Mouse (Mus musculus): ENCODE data around the gene Dusp11. TPM values are rescaled to one million over a fixed set of nuclear protein-coding genes. Genes with fewer than 3 reads are reported as not detected.
"Not testable (repeated sequence)": the region's sequence is repeated elsewhere in the genome, so short reads cannot be mapped to it uniquely, and the experiment has no call there.

Gene Dusp11
- total RNA-seq, 2 experiments from 2014 or later: 41.3 to 44.8 TPM

- intact Hi-C loops (cut with DNase I): no loop called here
- DNase-seq: no peak
Measured at GRCm38 (mm10) chr6:85938701-85939100, 22.8 kb downstream of the Dusp11 start.

- peak; percentile 87 to 93 for DNase-seq
- intact Hi-C loops (cut with DNase I): loop anchor here (1.0 to 2.0 kb wide), 2 partner anchors 25 to 68 kb away; partner anchors contain the start of gene Dusp11
Measured at GRCm38 (mm10) chr6:85936508-85937465, 24.7 kb downstream of the Dusp11 start.

GRCm38 (mm10) chr6:85935646-85936045 lies 25.8 kb downstream of the Dusp11 start:
- no peak for DNase-seq

GRCm38 (mm10) chr6:85934047-85934446 lies 27.4 kb downstream of the Dusp11 start:
- intact Hi-C loops (cut with DNase I): loop anchor here (2.0 kb wide), 1 partner anchor 17 kb away; no protein-coding TSS in a partner anchor

More at GRCm38 (mm10) chr6:85935646-85936045, 25.8 kb downstream of the Dusp11 start:
- intact Hi-C loops (cut with DNase I): loop anchor here (2.0 kb wide), 2 partner anchors 19 to 69 kb away; no protein-coding TSS in a partner anchor

GRCm38 (mm10) chr6:85929312-85929711 lies 32.2 kb downstream of the Dusp11 start:
- intact Hi-C loops (cut with DNase I): no loop called here

More at GRCm38 (mm10) chr6:85934047-85934446, 27.4 kb downstream of the Dusp11 start:
- DNase-seq: no peak

GRCm38 (mm10) chr6:85927476-85928464 lies 33.7 kb downstream of the Dusp11 start:
- DNase-seq: no peak
- intact Hi-C loops (cut with DNase I): no loop called here

More at GRCm38 (mm10) chr6:85929312-85929711, 32.2 kb downstream of the Dusp11 start:
- DNase-seq: no peak

- DNase-seq: no peak
- intact Hi-C loops (cut with DNase I): no loop called here
Measured at GRCm38 (mm10) chr6:85926709-85927108, 34.8 kb downstream of the Dusp11 start.

GRCm38 (mm10) chr6:85923643-85924042 lies 37.8 kb downstream of the Dusp11 start:
- intact Hi-C loops (cut with DNase I): no loop called here
- no peak for DNase-seq

- intact Hi-C loops (cut with DNase I): loop anchor here (5.0 to 10.0 kb wide), 2 partner anchors 43 to 465 kb away; partner anchors contain the start of genes Cct7, Dusp11 and Pradc1
- no peak for DNase-seq
Measured at GRCm38 (mm10) chr6:85919401-85919800, 42.1 kb downstream of the Dusp11 start.

- intact Hi-C loops (cut with DNase I): loop anchor here (5.0 to 10.0 kb wide), 2 partner anchors 44 to 464 kb away; partner anchors contain the start of genes Cct7, Dusp11 and Pradc1
- DNase-seq: not testable (repeated sequence)
Measured at GRCm38 (mm10) chr6:85918341-85918740, 43.1 kb downstream of the Dusp11 start.

- intact Hi-C loops (cut with DNase I): loop anchor here (2.0 to 10.0 kb wide), 3 partner anchors 18 to 462 kb away; partner anchors contain the start of genes Cct7, Dusp11 and Pradc1
- DNase-seq: no peak
Measured at GRCm38 (mm10) chr6:85916596-85916995, 44.9 kb downstream of the Dusp11 start.

- intact Hi-C loops (cut with DNase I): loop anchor here (2.0 to 10.0 kb wide), 3 partner anchors 19 to 461 kb away; partner anchors contain the start of genes Cct7, Dusp11 and Pradc1
Measured at GRCm38 (mm10) chr6:85915539-85916513, 45.6 kb downstream of the Dusp11 start, which contains the start of gene Nat8f1. Gene Nat8f1, minus strand, starts transcription at chr6:85915687.

GRCm38 (mm10) chr6:85915141-85915538 lies 46.3 kb downstream of the Dusp11 start:
- DNase-seq: peak in 1 of 2 experiments; percentile 13
- intact Hi-C loops (cut with DNase I): loop anchor here (5.0 to 10.0 kb wide), 2 partner anchors 47 to 460 kb away; partner anchors contain the start of genes Cct7, Dusp11 and Pradc1

More at GRCm38 (mm10) chr6:85915539-85916513, 45.6 kb downstream of the Dusp11 start, which contains the start of gene Nat8f1:
- peak; percentile 85 to 94 for DNase-seq

GRCm38 (mm10) chr6:85911587-85911986 lies 49.9 kb downstream of the Dusp11 start, which contains the start of gene Tprkb:
Gene Tprkb, plus strand, starts transcription at chr6:85911865.
- intact Hi-C loops (cut with DNase I): loop anchor here (5.0 to 10.0 kb wide), 2 partner anchors 324 to 457 kb away; partner anchors contain the start of genes Alms1, Cct7 and Pradc1
- no peak for DNase-seq

- intact Hi-C loops (cut with DNase I): loop anchor here (5.0 to 10.0 kb wide), 2 partner anchors 322 to 455 kb away; partner anchors contain the start of genes Alms1, Cct7 and Pradc1
- DNase-seq: no peak
Measured at GRCm38 (mm10) chr6:85909704-85910103, 51.8 kb downstream of the Dusp11 start.

GRCm38 (mm10) chr6:85908341-85908740 lies 53.1 kb downstream of the Dusp11 start:
- intact Hi-C loops (cut with DNase I): no loop called here
- no peak for DNase-seq

GRCm38 (mm10) chr6:85906911-85907351 lies 54.5 kb downstream of the Dusp11 start:
- peak in 1 of 2 experiments; percentile 13 for DNase-seq
- intact Hi-C loops (cut with DNase I): not testable (repeated sequence)

- intact Hi-C loops (cut with DNase I): not testable (repeated sequence)
Measured at GRCm38 (mm10) chr6:85904642-85905061, 56.8 kb downstream of the Dusp11 start, which contains the start of gene Nat8f4. Gene Nat8f4, minus strand, starts transcription at chr6:85904884.

More at GRCm38 (mm10) chr6:85904642-85905061, 56.8 kb downstream of the Dusp11 start, which contains the start of gene Nat8f4:
- DNase-seq: peak; percentile 78 to 79

All from heart, postnatal 36 days (tissue).